Mouse (Mus musculus) spleen, adult 2 months (tissue): Measurements from ENCODE around the gene P2rx1.

Experiments used
- CTCF ChIP-seq: fragments of 200-500 bp; IDR thresholded peaks from 2 replicates; pipeline ENCODE4 v1.5.1; 2011; ENCODE audit warnings: mild to moderate bottlenecking, inconsistent platforms; ENCODE audit not compliant: insufficient read depth, insufficient read length, insufficient replicate concordance; ENCODE audit errors: extremely low read depth
- POLR2A ChIP-seq: fragments of 200-500 bp; IDR thresholded peaks from 2 replicates; pipeline ENCODE4 v1.6.1; 2011; ENCODE audit warnings: low read depth, low read length, inconsistent platforms

- TF ChIP-seq CTCF (no peak), POLR2A (no peak)
These were observed 58.8 kb downstream of the P2rx1 start for GRCm38 (mm10) chr11:73057701-73058100.
